Mouse (Mus musculus) testis, adult 2 months (tissue): ENCODE measurements around the gene Ccdc28a. TPM values are rescaled to one million over a fixed set of nuclear protein-coding genes. Genes with fewer than 3 reads are reported as not detected.

Source experiments
- H3K27ac ChIP-seq: fragments of 200-500 bp; 2 replicates; pipeline ENCODE4 v1.5.1; 2012; ENCODE audit warnings: low read depth, low read length; ENCODE audit not compliant: control insufficient read depth, insufficient read depth
- H3K27me3 ChIP-seq: fragments of 200-500 bp; 2 replicates; pipeline ENCODE4 v1.6.1; 2012; ENCODE audit warnings: mild to moderate bottlenecking, low read length, moderate library complexity; ENCODE audit not compliant: control insufficient read depth, insufficient read depth
- H3K36me3 ChIP-seq: fragments of 200-500 bp; 2 replicates; pipeline ENCODE4 v1.6.1; 2012; ENCODE audit warnings: mild to moderate bottlenecking, low read length; ENCODE audit not compliant: control insufficient read depth, insufficient read depth
- H3K4me1 ChIP-seq: fragments of 200-500 bp; 2 replicates; pipeline ENCODE4 v1.6.1; 2012; ENCODE audit warnings: low read length; ENCODE audit not compliant: control insufficient read depth, insufficient read depth
- H3K4me3 ChIP-seq: fragments of 200-500 bp; 2 replicates; pipeline ENCODE4 v1.5.1; 2012; ENCODE audit warnings: low read depth, mild to moderate bottlenecking, low read length, moderate library complexity, mixed read lengths; ENCODE audit not compliant: control insufficient read depth
- CTCF ChIP-seq: fragments of 200-500 bp; IDR thresholded peaks from 2 replicates; pipeline ENCODE4 v1.5.1; 2012; ENCODE audit warnings: low read depth, mild to moderate bottlenecking, inconsistent platforms, low read length, moderate library complexity; ENCODE audit not compliant: control insufficient read depth, insufficient read depth, insufficient replicate concordance
- POLR2A ChIP-seq: fragments of 200-500 bp; IDR thresholded peaks from 2 replicates; pipeline ENCODE4 v1.6.1; 2012; ENCODE audit warnings: low read depth, mild to moderate bottlenecking, inconsistent platforms, low read length, moderate library complexity; ENCODE audit not compliant: control insufficient read depth
- polyA plus RNA-seq: library from polyadenylated mRNA; depleted of rRNA; stranded (reverse); fragments of >200 nt; gene quantifications from 2 replicates; pipeline ENCODE4 v1.2.3, GENCODE M21; 2012

Gene Ccdc28a
- polyA plus RNA-seq, 1 experiment: 90.1 TPM

GRCm38 (mm10) chr10:18194156-18194555 is 40.6 kb downstream of the Ccdc28a start:
- Histone ChIP-seq H3K4me1 (peaks cover 5% of the 10 kb centered on the region; the same call in 1 of the 2 replicates), H3K27ac (no peak overlapping the region), H3K36me3 (no peaks in the 10 kb centered on the region), H3K27me3 (no peaks in the 10 kb centered on the region), H3K4me3 (no peak overlapping the region)
- no peak for TF ChIP-seq POLR2A
- TF ChIP-seq CTCF: no peak

GRCm38 (mm10) chr10:18193221-18193620 is 41.6 kb downstream of the Ccdc28a start:
- TF ChIP-seq CTCF (no peak), POLR2A (no peak)
- Histone ChIP-seq H3K27ac (no peak overlapping the region), H3K36me3 (no peaks in the 10 kb centered on the region), H3K4me1 (peaks cover 5% of the 10 kb centered on the region; the same call in 1 of the 2 replicates), H3K4me3 (no peak overlapping the region), H3K27me3 (no peaks in the 10 kb centered on the region)

- no peak overlapping the region for H3K27ac ChIP-seq
- no peaks in the 10 kb centered on the region for H3K36me3 ChIP-seq
- no peak overlapping the region for H3K4me3 ChIP-seq
- TF ChIP-seq POLR2A: no peak
- no peak for TF ChIP-seq CTCF
- no peaks in the 10 kb centered on the region for H3K27me3 ChIP-seq
- peaks cover 3% of the 10 kb centered on the region; the same call in 1 of the 2 replicates for H3K4me1 ChIP-seq
Observed at GRCm38 (mm10) chr10:18191706-18192105, 43.1 kb downstream of the Ccdc28a start.

GRCm38 (mm10) chr10:18189498-18189897 is 45.3 kb downstream of the Ccdc28a start:
- Histone ChIP-seq H3K27me3 (no peaks in the 10 kb centered on the region), H3K27ac (no peak overlapping the region), H3K36me3 (no peaks in the 10 kb centered on the region), H3K4me3 (no peak overlapping the region), H3K4me1 (peaks cover under 1% of the 10 kb centered on the region; the same call in 1 of the 2 replicates)
- TF ChIP-seq POLR2A (no peak), CTCF (no peak)

- TF ChIP-seq CTCF: no peak
- no peak for TF ChIP-seq POLR2A
- Histone ChIP-seq H3K27me3 (no peaks in the 10 kb centered on the region), H3K36me3 (no peaks in the 10 kb centered on the region), H3K4me3 (no peak overlapping the region), H3K4me1 (no peaks in the 10 kb centered on the region), H3K27ac (no peak overlapping the region)
Observed at GRCm38 (mm10) chr10:18188564-18188963, 46.2 kb downstream of the Ccdc28a start.

- TF ChIP-seq CTCF (no peak), POLR2A (no peak)
- Histone ChIP-seq H3K4me3 (no peak overlapping the region), H3K4me1 (peaks cover 2% of the 10 kb centered on the region; the same call in 1 of the 2 replicates), H3K27ac (peak overlapping the region; percentile 77), H3K27me3 (no peaks in the 10 kb centered on the region), H3K36me3 (no peaks in the 10 kb centered on the region)
Observed at GRCm38 (mm10) chr10:18182246-18182645, 52.6 kb downstream of the Ccdc28a start.

- no peak for TF ChIP-seq CTCF
- no peak for TF ChIP-seq POLR2A
- no peaks in the 10 kb centered on the region for H3K27me3 ChIP-seq
- no peak overlapping the region for H3K27ac ChIP-seq
- H3K36me3 ChIP-seq: no peaks in the 10 kb centered on the region
- H3K4me1 ChIP-seq: peaks cover 2% of the 10 kb centered on the region; the same call in 1 of the 2 replicates
- H3K4me3 ChIP-seq: no peak overlapping the region
Observed at GRCm38 (mm10) chr10:18177304-18177703, 57.5 kb downstream of the Ccdc28a start.
